23 mouse cellular contexts compared by ENCODE assay signal in the genomic region with DNA sequence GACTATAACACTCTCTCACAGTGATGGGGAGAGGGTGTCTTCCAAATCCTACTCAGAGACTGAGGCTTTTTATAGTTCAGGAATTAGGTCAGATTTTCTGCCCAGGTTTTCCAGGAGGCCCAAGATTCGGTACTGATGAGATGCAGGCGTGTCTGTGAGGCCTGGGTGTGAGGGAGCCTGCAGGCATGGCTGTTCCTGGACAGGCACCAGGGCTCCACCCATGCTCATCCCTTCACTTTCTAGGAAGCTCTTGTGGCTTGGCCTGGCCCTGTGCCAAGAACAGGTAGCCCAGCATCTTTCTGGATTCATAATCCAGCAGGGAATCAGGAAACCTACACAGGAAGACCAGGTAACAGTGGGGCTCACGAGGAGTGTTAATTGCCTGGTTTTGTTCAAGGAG. TPM values are rescaled to one million over a fixed set of nuclear protein-coding genes. Genes with fewer than 3 reads are reported as not detected.
DNase-seq lines count a peak whose midpoint lies in the region; ATAC-seq lines count a peak whose summit lies in the region.
"Had no signal": no experiment of that assay in that cellular context is flagged by ENCODE, and none has a peak within 500 bp of the region (broad histone marks: within the 10 kb centered on the region; RNA-seq: fewer than 3 reads in every experiment).

No protein-coding gene starts in this region.

- ATAC-seq in cerebellum, adult (ENCODE audit: insufficient number of reproducible peaks, low FRiP score, low TSS enrichment): no peak
- ATAC-seq: activated CD4-positive, CD25-positive, alpha-beta regulatory T cell, adult 4 months; forebrain, embryonic 14.5 days; forebrain, postnatal 0 days; hindbrain, postnatal 0 days; inflammation-experienced regulatory T-cells, adult 6 months; intestine, embryonic 16.5 days had no signal

- DNase-seq in cerebellum, adult 18-20 months: peak; percentile 18 to 19
- no peak for DNase-seq in cerebellum, postnatal 4 days (ENCODE audit: low spot score in 2 of 2)
- peak; percentile 68 for DNase-seq in cerebellum, postnatal 14 days
- peak; percentile 49 for DNase-seq in brain, adult 2 months (ENCODE audit: low read depth, low spot score)
- DNase-seq in adrenal gland, postnatal 10 days: no peak
- DNase-seq in layer of hippocampus, adult 18-20 months (ENCODE audit: low spot score in 2 of 2): no peak
- DNase-seq: adrenal gland, adult 8-10 months; adrenal gland, postnatal 36 days; B cell, adult 2 months; forebrain, postnatal 0 days; gastrocnemius, postnatal 25 days; heart, adult 2 months; heart, postnatal 14 days; heart, postnatal 4 days; kidney, adult 18-20 months; kidney, adult 9 months had no signal

RNA-seq across cellular contexts. Expression of a gene that starts 40.4 kb away (rescaled TPM):
- 1 to 10 TPM; 4.4 to 5.1 TPM for total RNA-seq in adrenal gland, postnatal 10 days (2021)
- 1 to 10 TPM; 1.3 to 1.8 TPM for total RNA-seq in layer of hippocampus, adult 18-20 months (2021)
- total RNA-seq: gastrocnemius, postnatal 25 days; heart, adult 2 months; MEL had no signal

Comparison
In these comparisons a context has a peak if more than half of its experiments do, and no peak if none do; other contexts are left out.
1. DNase-seq: peak in cerebellum, adult 18-20 months (2 of 2), cerebellum, postnatal 14 days (2 of 2) and brain, adult 2 months (single experiment); none in cerebellum, postnatal 4 days (0 of 2), adrenal gland, postnatal 10 days (single experiment) and layer of hippocampus, adult 18-20 months (0 of 2).